Mouse (Mus musculus): ENCODE measurements around the gene Uevld.
"Not testable (repeated sequence)": the region's sequence is repeated elsewhere in the genome, so short reads cannot be mapped to it uniquely, and the experiment has no call there.

Gene Uevld

DNA sequence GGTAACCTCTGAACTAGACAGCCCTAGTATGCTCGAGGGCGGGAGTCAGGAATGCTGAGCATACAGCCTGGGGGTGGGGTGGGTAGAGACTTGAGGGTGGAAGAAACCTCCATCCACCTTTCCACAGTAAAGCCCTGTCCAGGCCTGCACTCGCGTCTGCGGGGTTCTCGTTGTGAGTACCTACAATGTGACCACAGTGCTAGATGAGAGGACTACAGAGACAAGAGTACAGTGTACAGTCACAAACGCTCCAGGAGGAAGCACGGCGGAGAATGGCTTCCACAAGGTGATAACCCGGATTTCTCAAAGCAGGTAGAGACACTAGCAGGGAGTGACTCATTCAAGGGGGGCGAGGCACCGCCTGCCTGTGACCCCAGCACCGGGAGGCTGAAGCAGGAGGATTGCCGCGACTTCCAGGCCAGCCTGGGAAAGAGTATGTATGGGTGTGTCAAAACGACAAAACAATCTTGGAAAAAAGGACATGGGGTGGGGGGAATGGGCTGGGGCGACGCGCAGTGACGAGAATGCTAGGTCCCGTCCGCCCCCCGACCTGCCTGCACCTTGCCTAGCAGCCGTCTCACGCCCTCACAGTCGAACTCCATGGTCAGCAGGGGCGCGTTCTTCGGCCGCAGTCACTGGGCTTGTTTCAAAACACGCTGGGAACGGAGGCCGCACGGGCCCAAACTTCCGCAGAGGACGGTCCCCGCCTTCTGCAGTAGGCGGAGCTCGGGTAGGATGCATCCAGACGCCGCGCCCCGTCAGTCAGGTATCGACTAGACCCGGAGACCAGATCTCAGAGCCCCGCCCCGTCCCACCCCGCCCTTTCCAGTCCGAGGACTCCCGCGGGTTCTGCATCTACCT is at the start of gene Uevld:
Uevld (minus strand) TSS at position 697 of the 861 bp plus-strand sequence.
- DNase-seq, result peak; percentile 88 to 89

GRCm38 (mm10) chr7:47007818-47008167 is 49.5 kb upstream of the Uevld start:
- DNase-seq, result no peak

GRCm38 (mm10) chr7:47007109-47007780 is 48.9 kb upstream of the Uevld start:
- peak in 1 of 2 experiments; percentile 27 for DNase-seq

DNA sequence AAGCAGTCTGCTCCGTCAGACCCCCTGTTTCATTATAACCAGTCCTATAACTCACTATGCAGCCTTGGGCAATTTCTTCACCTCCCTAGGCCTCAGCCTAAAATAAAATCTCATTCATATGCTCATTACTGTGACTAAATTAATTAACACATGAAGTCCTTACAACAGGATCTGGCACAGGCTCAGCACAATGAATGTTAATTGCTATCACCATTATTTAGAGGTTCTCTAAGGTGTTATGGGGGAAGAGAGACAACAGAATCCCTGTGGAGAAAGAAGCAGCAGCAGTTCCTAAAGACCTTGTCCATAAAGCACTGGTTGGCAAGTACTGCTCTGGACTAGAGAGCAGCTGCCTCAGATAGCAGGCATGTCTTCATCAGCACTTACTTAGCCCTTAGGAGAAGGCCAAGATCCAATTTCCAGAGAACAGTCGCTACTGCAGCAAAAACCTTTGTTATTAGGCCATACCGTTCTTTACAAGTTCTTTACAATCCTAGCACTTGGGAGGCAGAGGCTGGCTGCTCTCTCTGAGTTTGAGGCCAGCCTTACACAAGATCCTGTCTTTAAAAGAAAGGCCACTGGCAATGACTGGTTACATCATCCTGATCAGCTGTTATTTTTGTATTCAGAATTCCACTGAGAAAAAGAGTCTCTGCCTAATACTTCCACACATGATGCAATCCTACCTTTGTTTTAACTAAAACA is 45.2 kb upstream of the Uevld start:
- DNase-seq, result no peak

GRCm38 (mm10) chr7:47001900-47002275 is 43.6 kb upstream of the Uevld start:
- no peak for DNase-seq

GRCm38 (mm10) chr7:47001125-47001899 is 43.0 kb upstream of the Uevld start:
- no peak for DNase-seq

- no peak for DNase-seq
These were observed 42.3 kb upstream of the Uevld start for GRCm38 (mm10) chr7:47000644-47000983.

DNA sequence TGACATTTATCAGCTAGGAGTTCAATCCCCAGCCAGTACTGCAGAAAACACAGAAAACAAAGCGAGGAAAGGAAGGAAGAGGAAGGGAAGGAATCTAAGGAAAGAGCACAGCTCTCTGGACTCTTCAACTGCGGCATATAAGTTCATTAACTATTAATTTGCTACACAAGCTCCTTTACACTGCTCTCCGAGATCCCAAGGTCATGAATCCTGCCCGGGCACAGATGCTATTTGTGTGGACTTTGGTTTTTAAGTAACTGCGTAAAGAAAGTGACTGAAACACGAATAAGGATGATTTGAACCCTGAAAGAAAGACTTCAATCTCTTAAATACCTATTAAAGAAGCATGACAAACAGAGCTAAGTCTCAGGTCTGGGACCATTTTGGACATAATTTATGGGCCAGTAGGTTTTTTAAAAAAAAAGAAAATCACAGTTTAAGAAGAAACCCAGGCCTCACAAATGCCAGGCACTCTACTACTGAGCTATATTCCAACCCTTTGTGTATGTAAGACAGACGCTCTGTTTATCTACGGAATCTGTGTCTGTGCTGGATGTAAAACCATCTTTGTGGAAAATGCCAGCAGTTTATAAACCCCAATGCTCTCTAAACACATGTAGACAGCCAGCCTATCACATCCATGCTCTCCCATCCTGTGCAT is 41.8 kb upstream of the Uevld start:
- no peak for DNase-seq

- no peak for DNase-seq
These were observed 40.6 kb upstream of the Uevld start for GRCm38 (mm10) chr7:46998942-46999341.

- DNase-seq, result no peak
These were observed 39.5 kb upstream of the Uevld start for GRCm38 (mm10) chr7:46997644-46998395.

- DNase-seq, result no peak
These were observed 38.7 kb upstream of the Uevld start for GRCm38 (mm10) chr7:46997008-46997407.

DNA sequence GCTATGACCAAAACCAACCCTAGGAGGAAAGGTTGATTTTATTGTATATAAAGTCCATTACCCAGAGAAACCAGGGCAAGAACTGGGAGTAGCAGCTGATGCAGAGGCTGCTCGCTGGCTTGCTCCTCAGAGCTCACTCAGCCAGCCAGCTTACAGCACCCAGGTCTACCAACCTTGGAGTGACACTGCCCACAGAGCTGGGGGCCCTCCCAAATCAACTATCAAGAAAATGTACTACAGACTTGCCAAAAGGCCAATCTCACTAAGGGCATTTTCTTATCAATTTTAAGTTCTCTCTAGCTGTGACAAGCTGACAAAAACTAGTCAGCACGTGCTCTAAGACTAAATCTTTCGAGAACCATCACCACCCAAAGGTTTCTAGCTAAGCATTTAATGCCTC is 37.2 kb upstream of the Uevld start:
- DNase-seq, result no peak

DNA sequence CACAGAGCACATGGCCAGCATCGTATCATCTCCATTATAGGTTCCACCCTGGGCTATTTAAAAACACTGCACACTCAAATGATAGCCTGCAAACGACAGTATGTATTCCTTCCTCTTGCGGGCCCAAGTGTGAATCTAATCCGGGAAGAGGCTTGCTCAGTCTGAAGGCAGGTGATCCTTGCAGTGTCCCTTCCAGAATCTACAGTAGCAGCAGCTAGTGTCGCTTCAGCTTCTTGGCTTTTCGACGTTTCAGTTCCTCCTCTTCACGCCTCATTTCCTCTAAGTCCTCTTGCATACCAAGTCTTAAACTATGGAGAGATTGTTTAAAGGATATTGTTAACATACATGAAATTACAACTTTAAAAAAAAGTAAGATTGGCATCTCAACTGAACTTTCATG is 34.8 kb upstream of the Uevld start:
- no peak for DNase-seq

DNA sequence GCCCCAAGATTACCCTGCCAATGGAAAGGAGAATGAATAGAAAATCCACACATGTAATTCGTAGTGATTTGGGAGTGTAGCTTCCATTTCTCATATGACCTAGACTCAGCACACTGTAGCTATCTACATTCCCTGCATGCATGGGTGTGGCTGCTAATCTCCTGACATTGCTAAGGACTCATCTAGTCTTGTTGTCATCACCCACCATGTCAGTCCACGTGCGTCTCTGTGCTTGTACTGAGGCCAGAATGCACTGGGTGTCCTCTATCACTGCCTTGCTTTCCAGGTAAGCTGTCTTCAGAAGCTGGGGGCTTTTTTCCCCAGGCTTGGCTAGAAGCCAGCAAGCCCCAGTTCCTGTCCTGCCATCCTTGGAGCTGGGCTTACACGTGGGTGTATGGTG is 31.1 kb upstream of the Uevld start:
- DNase-seq, result not testable (repeated sequence)

GRCm38 (mm10) chr7:46987073-46987472 is 28.7 kb upstream of the Uevld start:
- no peak for DNase-seq

GRCm38 (mm10) chr7:46986646-46987045 is 28.3 kb upstream of the Uevld start:
- no peak for DNase-seq

- DNase-seq, result no peak
These were observed 27.6 kb upstream of the Uevld start for GRCm38 (mm10) chr7:46985718-46986505.

- no peak for DNase-seq
These were observed 25.0 kb upstream of the Uevld start, which contains the start of gene Gm9999 for GRCm38 (mm10) chr7:46983280-46983679. Gene Gm9999, plus strand, starts transcription at chr7:46983580.

DNA sequence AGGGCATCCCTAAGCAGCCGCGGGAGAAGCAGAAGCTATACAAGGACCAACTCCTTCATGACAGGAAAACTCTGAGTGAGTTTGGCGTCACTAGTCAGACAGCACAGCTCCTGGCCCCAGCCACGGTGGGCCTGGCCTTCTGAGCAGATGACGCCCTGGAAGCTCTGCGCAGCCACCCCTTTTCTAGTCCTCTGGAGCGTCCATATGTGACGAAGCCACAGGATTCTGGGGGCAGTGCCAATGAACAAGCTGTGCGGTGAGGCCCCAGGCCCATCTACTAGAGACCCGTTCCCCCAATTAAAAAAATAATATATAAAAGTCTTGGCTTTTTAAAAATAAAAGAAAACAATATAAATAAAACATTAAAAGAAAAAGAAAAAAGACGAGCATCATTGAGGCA is 17.1 kb upstream of the Uevld start:
- DNase-seq, result no peak

- no peak for DNase-seq
These were observed 16.3 kb upstream of the Uevld start for GRCm38 (mm10) chr7:46974648-46975047.

DNA sequence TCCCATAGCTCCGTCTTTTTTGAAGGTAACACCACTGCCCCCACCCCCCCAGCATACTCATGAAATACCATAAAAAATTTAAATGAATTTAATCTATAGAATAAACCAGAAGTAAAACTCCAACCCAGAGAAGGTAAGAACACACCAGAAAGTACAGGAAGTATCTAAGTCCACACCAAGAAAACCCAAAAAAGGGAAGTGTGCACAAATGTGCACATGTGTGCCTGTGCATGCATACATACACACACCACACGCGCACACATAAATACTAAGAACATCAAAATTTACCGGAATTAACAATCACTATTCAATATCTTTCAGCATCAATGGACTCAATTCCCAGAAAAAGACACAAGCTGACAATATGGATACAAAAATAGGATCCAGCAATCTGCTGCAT is 11.6 kb upstream of the Uevld start:
- DNase-seq, result no peak

Measured in thymus, postnatal 36 days (tissue).